Mouse (Mus musculus): ENCODE results near the gene Tspan33. TPM values are rescaled to one million over a fixed set of nuclear protein-coding genes. Genes with fewer than 3 reads are reported as not detected.

The Tspan33 gene
- polyA plus RNA-seq, 1 experiment: 1.3 TPM

GRCm38 (mm10) chr6:29761282-29761681, 67.3 kb downstream of the Tspan33 start:
- TF ChIP-seq GATA1 (IDR thresholded peaks at IDR 0.05; ENCODE audit: borderline replicate concordance, low read length) (no peak), FLI1 (IDR thresholded peaks at IDR 0.05; ENCODE audit: low read length) (no peak)
- Histone ChIP-seq H3K36me3 (replicated peaks; ENCODE audit: low read length) (peaks cover 13% of the 10 kb centered on the region), H3K27me3 (replicated peaks) (peaks cover 14% of the 10 kb centered on the region), H3K9me3 (no peaks in the 10 kb centered on the region), H3K4me3 (replicated peaks) (no peak overlapping the region), H3K4me1 (peaks cover 26% of the 10 kb centered on the region)

- no peak for TF ChIP-seq FLI1 (IDR thresholded peaks at IDR 0.05; ENCODE audit: low read length)
- TF ChIP-seq GATA1 (IDR thresholded peaks at IDR 0.05; ENCODE audit: borderline replicate concordance, low read length): no peak
- Histone ChIP-seq H3K9me3 (no peaks in the 10 kb centered on the region), H3K36me3 (replicated peaks; ENCODE audit: low read length) (peaks cover 3% of the 10 kb centered on the region), H3K27me3 (replicated peaks) (peaks cover 6% of the 10 kb centered on the region), H3K4me1 (peaks cover 27% of the 10 kb centered on the region), H3K4me3 (replicated peaks) (no peak overlapping the region)
Observed at GRCm38 (mm10) chr6:29762524-29762923, 68.5 kb downstream of the Tspan33 start.

GRCm38 (mm10) chr6:29766874-29767273, 72.9 kb downstream of the Tspan33 start:
- Histone ChIP-seq H3K4me1 (peaks cover 36% of the 10 kb centered on the region), H3K36me3 (replicated peaks; ENCODE audit: low read length) (no peaks in the 10 kb centered on the region), H3K9me3 (no peaks in the 10 kb centered on the region), H3K27me3 (replicated peaks) (peaks cover 13% of the 10 kb centered on the region), H3K4me3 (replicated peaks) (no peak overlapping the region)
- TF ChIP-seq FLI1 (IDR thresholded peaks at IDR 0.05; ENCODE audit: low read length) (no peak), GATA1 (IDR thresholded peaks at IDR 0.05; ENCODE audit: borderline replicate concordance, low read length) (no peak)

Other genes starting within 250 kb of the Tspan33 start
- gene Atp6v1f, start 226.5 kb upstream of the Tspan33 start, polyA plus RNA-seq (2012; ENCODE audit: insufficient read depth, low replicate concordance): 173 and 385 TPM in 2 replicates
- 0.29 TPM in 1 of 2 replicates, not detected in the other for gene Atp6v1fnb, start 222.8 kb upstream of the Tspan33 start, polyA plus RNA-seq (2012; ENCODE audit: insufficient read depth, low replicate concordance)
- gene Kcp, start 186.3 kb upstream of the Tspan33 start, polyA plus RNA-seq (2012; ENCODE audit: insufficient read depth, low replicate concordance): 0.35 TPM in 1 of 2 replicates, not detected in the other
- gene Irf5, start 167.6 kb upstream of the Tspan33 start, polyA plus RNA-seq (2012; ENCODE audit: insufficient read depth, low replicate concordance): 7.5 and 22.4 TPM in 2 replicates
- 9.7 TPM in 1 of 2 replicates, not detected in the other for gene Tnpo3, start 84.3 kb upstream of the Tspan33 start, polyA plus RNA-seq (2012; ENCODE audit: insufficient read depth, low replicate concordance)
- 2.3 and 5.3 TPM in 2 replicates for gene Smo, start 41.3 kb downstream of the Tspan33 start, polyA plus RNA-seq (2012; ENCODE audit: insufficient read depth, low replicate concordance)
- gene Ahcyl2, start 73.8 kb downstream of the Tspan33 start, polyA plus RNA-seq (2012; ENCODE audit: insufficient read depth, low replicate concordance): 3.1 and 19.8 TPM in 2 replicates
- gene Strip2, start 222.8 kb downstream of the Tspan33 start, polyA plus RNA-seq (2012; ENCODE audit: insufficient read depth, low replicate concordance): not detected in 2 replicates